Mouse (Mus musculus): ENCODE measurements at regions not wholly inside any gene's neighbourhood (a gene's known extent, or its start where the extent isn't known, plus 50 kb on each side); places are given as distances from the start of the nearest gene placed in this dataset.
A peak's percentile ranks its signal among the peaks of the same experiment; 100 is the strongest.

DNA sequence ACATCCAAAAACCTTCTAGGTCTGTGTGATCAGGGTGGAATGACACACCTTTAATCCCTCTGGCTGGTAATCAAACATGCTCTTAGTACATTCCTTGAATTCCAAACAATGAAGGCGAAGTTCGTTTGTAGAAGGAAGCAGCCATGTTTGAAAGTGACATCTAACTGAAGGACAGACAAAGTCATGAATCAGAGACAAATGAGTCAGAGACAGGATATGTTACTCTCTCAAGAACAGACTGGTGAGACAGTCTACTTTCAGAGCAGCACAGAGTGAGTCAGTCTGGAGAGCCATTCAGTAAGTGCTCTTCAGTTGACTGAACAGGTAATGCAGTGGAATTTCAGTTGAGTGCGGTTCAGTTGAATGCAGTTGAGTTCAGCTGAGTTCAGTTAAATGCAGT lies 150.4 kb downstream of the Cpe start:
- H3K36me3 ChIP-seq, result no peaks in the 10 kb centered on the region
- peaks cover 13% of the 10 kb centered on the region; the same call in 1 of the 2 replicates for H3K27me3 ChIP-seq
- 0 out of 2 replicates have a peak, but pooled peaks cover 5% of the 10 kb centered on the region for H3K4me1 ChIP-seq
- H3K4me2 ChIP-seq (replicated peaks), result no peak overlapping the region
- 83% methylated on average over 3 of the region's 3 CpGs for WGBS
- H3K9ac ChIP-seq, result no peak overlapping the region
- H3K27ac ChIP-seq, result no peak overlapping the region
- ATAC-seq (ENCODE audit: low FRiP score, low read depth), result no peak
- H3K9me3 ChIP-seq, result peaks cover 14% of the 10 kb centered on the region; the same call in 1 of the 2 replicates
- H3K4me3 ChIP-seq, result no peak overlapping the region

GRCm38 (mm10) chr8:64539846-64540472 lies 152.9 kb downstream of the Cpe start:
- Histone ChIP-seq H3K4me2 (replicated peaks) (no peak overlapping the region), H3K9me3 (peaks cover 14% of the 10 kb centered on the region; the same call in 1 of the 2 replicates), H3K27ac (no peak overlapping the region), H3K36me3 (no peaks in the 10 kb centered on the region), H3K4me3 (no peak overlapping the region), H3K27me3 (peaks cover 4% of the 10 kb centered on the region; the same call in 1 of the 2 replicates), H3K9ac (no peak overlapping the region), H3K4me1 (0 out of 2 replicates have a peak, but pooled peaks cover 5% of the 10 kb centered on the region)
- 60% methylated on average over 4 of the region's 4 CpGs for WGBS
- ATAC-seq (ENCODE audit: low FRiP score, low read depth), result peak; percentile 72; the same call in 1 of the 2 replicates

DNA sequence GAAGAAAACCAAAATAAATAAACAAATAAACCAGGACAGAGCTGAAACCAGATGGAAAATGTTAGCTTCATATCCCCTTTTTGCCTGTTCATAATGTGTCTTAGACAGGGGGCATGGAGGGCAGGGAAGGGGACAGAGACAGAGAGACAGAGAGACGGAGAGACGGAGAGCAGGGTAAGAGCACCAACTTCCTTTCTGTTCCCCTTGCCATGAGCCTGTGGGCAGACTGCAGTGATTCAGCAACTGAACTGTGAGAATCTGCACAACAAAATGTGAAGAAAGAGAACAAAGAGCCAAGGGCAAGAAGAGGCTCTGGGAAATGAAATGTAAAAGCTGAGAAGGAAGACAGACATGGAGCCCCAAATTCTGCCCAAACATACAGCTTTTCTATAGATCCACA lies 161.1 kb downstream of the Cpe start:
- Histone ChIP-seq H3K27ac (no peak overlapping the region), H3K27me3 (no peaks in the 10 kb centered on the region), H3K9me3 (no peaks in the 10 kb centered on the region), H3K4me1 (no peaks in the 10 kb centered on the region), H3K4me2 (replicated peaks) (no peak overlapping the region), H3K36me3 (no peaks in the 10 kb centered on the region), H3K9ac (no peak overlapping the region), H3K4me3 (no peak overlapping the region)
- ATAC-seq (ENCODE audit: low FRiP score, low read depth), result no peak
- 75% methylated on average over 2 of the region's 2 CpGs for WGBS

DNA sequence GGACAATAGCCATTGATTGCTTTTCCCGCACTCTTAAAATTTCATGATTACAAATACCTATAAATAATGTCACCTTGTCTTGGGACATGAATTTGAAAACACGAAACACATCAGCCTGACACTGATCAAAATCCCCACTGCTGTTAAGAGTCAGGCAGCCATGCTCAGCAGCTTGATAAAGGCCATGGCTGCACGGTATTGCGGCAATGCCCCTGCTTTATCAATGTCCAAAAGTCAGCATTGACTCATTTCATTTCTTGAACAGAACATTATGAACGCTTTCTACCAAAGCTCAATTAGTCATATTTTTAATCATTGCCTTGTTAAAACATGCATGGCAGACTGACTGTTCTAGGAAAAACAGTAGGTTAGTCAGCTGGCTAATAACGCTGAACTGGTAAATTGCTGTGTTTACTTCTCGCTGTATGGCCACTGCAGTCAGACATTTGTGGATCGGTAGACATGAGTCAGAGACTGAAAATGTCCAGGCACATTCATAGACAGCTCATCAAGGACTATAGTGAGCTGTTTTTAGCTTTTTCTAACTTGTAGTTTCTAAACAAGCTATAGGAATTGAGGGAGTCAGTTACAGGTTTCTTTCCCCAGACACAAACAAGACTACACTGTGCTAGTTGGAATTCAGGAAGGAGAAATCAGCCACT lies 170.3 kb downstream of the Cpe start:
- no peaks in the 10 kb centered on the region for H3K9me3 ChIP-seq
- H3K4me1 ChIP-seq, result peaks cover 17% of the 10 kb centered on the region
- no peaks in the 10 kb centered on the region for H3K27me3 ChIP-seq
- H3K27ac ChIP-seq, result 0 out of 2 replicates have a peak overlapping the region, but pooled peaks have one; percentile 33
- no peak overlapping the region for H3K9ac ChIP-seq
- no peak overlapping the region for H3K4me2 ChIP-seq (replicated peaks)
- no peak for ATAC-seq (ENCODE audit: low FRiP score, low read depth)
- no peaks in the 10 kb centered on the region for H3K36me3 ChIP-seq
- WGBS, result 75% methylated on average over 8 of the region's 8 CpGs
- H3K4me3 ChIP-seq, result no peak overlapping the region

GRCm38 (mm10) chr8:64519650-64520049 lies 173.2 kb downstream of the Cpe start:
- Histone ChIP-seq H3K27ac (no peak overlapping the region), H3K4me1 (peaks cover 22% of the 10 kb centered on the region), H3K4me3 (no peak overlapping the region), H3K4me2 (replicated peaks) (no peak overlapping the region), H3K36me3 (no peaks in the 10 kb centered on the region), H3K9me3 (no peaks in the 10 kb centered on the region), H3K9ac (no peak overlapping the region), H3K27me3 (no peaks in the 10 kb centered on the region)
- no peak for ATAC-seq (ENCODE audit: low FRiP score, low read depth)
- WGBS, result 72% methylated on average over 1 of the region's 1 CpGs

DNA sequence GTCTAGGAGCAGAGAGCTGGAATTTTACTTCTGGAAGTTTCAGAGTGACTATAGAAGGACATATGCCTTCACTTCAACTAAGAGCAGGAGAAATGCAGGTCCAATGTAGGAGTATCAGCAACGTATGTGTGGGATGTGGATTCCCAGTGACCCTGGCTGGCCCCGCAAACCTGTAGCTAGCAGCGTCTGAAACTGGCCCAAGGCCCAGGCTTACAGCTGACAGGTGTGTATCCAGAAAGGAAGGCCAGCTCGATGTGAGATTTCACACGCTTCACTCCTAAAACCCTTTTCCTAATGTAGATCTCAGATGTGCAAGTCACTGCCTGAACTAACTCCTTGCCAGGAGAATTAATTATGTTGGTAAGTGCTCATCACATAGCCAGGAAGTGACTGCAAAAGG lies 176.9 kb downstream of the Cpe start:
- Histone ChIP-seq H3K9ac (no peak overlapping the region), H3K4me2 (replicated peaks) (no peak overlapping the region), H3K9me3 (peaks cover 7% of the 10 kb centered on the region; the same call in 1 of the 2 replicates), H3K4me1 (0 out of 2 replicates have a peak, but pooled peaks cover 5% of the 10 kb centered on the region), H3K27me3 (no peaks in the 10 kb centered on the region), H3K36me3 (no peaks in the 10 kb centered on the region), H3K4me3 (no peak overlapping the region), H3K27ac (no peak overlapping the region)
- 63% methylated on average over 5 of the region's 5 CpGs for WGBS
- ATAC-seq (ENCODE audit: low FRiP score, low read depth), result peak; percentile 57; the same call in 1 of the 2 replicates

DNA sequence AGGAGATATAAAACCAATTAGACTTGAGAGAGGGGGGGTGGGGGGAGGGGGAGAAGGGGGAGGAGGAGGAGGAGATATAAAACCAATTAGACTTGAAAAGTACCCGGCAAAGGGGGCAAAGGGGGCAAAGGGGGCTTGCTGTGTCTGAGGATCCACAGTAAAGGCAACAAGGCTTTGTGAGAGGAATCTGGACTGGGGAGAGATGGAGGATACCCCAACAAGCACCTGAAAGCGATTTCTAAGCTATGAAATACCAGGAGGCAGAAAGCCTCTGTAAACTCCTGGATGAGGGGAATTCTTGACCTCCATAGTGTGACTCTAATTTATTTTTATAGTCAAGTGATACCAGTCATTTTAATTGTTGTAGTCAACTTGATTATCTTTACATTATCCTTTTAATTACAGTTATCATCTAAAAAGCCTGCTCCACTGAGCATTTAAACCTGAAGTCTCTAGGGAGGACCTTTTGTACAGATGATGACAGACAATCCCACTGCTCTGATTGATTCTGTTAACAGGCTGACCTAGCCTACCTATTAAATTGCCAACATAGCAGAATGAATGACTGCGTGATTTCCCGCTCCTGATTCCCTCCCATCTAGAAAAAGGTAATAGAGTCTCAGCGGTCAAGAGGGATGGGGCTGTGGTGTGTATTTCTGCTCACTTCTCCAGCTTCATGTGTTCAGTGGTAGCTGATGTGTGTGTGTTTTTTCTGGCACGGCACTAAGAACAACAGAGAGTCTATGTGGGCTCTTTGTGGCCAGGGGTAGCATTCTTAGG lies 195.4 kb downstream of the Cpe start:
- Histone ChIP-seq H3K9ac (no peak overlapping the region), H3K27ac (no peak overlapping the region), H3K36me3 (no peaks in the 10 kb centered on the region), H3K9me3 (no peaks in the 10 kb centered on the region), H3K4me3 (no peak overlapping the region), H3K4me2 (replicated peaks) (no peak overlapping the region), H3K4me1 (peaks cover 18% of the 10 kb centered on the region), H3K27me3 (no peaks in the 10 kb centered on the region)
- WGBS, result 40% methylated on average over 6 of the region's 6 CpGs
- no peak for ATAC-seq (ENCODE audit: low FRiP score, low read depth)

GRCm38 (mm10) chr8:64496333-64497213 lies 196.3 kb downstream of the Cpe start:
- Histone ChIP-seq H3K27ac (no peak overlapping the region), H3K27me3 (no peaks in the 10 kb centered on the region), H3K4me3 (no peak overlapping the region), H3K4me1 (peaks cover 18% of the 10 kb centered on the region), H3K9ac (no peak overlapping the region), H3K4me2 (replicated peaks) (no peak overlapping the region), H3K9me3 (no peaks in the 10 kb centered on the region), H3K36me3 (no peaks in the 10 kb centered on the region)
- 39% methylated on average over 14 of the region's 14 CpGs for WGBS
- ATAC-seq (ENCODE audit: low FRiP score, low read depth), result no peak

DNA sequence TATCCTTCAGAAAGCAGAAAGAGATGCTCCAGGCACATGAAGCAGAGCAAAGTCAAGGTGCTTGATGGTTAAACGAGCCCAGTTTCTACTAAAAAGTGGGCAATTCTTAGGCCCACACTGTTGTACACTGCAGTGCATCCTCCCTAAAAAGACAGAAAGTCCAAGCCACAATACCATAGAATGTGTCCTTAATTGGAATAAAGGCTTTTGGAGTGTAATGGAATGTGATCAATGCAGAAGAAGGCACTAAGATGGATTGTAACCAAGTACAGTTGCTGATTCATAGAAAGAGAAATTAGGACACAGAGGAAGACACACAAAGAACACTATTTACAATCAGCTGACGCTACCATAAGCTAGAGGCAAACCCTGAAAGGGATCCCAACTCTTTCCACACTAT lies 201.3 kb downstream of the Cpe start:
- Histone ChIP-seq H3K9ac (no peak overlapping the region), H3K4me3 (no peak overlapping the region), H3K4me2 (replicated peaks) (no peak overlapping the region), H3K27ac (no peak overlapping the region), H3K9me3 (no peaks in the 10 kb centered on the region), H3K4me1 (peaks cover 4% of the 10 kb centered on the region), H3K36me3 (no peaks in the 10 kb centered on the region), H3K27me3 (no peaks in the 10 kb centered on the region)
- WGBS, result 87% methylated on average over 2 of the region's 2 CpGs
- ATAC-seq (ENCODE audit: low FRiP score, low read depth), result no peak

DNA sequence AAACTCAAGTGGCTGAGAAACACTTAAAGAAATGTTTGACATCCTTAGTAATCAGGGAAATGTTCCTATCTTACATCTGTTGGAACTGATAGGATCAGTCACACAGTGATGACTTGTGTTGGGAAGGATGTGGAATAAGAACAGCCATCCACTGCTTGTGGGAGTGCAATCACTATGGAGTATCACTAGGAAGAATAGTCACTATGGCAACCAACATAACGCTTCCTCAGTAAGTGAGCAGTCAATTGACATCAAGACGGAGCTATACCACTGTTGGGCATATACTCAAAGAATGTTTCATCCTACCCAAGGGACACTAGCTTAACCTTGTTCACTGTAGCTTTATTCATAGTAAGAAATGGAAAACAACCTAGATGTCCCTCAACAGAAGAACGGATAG lies 204.8 kb downstream of the Cpe start:
- 92% methylated on average over 3 of the region's 3 CpGs for WGBS
- no peak overlapping the region for H3K27ac ChIP-seq
- no peaks in the 10 kb centered on the region for H3K36me3 ChIP-seq
- H3K9ac ChIP-seq, result no peak overlapping the region
- no peaks in the 10 kb centered on the region for H3K4me1 ChIP-seq
- no peaks in the 10 kb centered on the region for H3K27me3 ChIP-seq
- no peaks in the 10 kb centered on the region for H3K9me3 ChIP-seq
- H3K4me2 ChIP-seq (replicated peaks), result no peak overlapping the region
- ATAC-seq (ENCODE audit: low FRiP score, low read depth), result no peak
- H3K4me3 ChIP-seq, result no peak overlapping the region

GRCm38 (mm10) chr8:64473276-64473675 lies 219.6 kb downstream of the Cpe start:
- Histone ChIP-seq H3K4me2 (replicated peaks) (no peak overlapping the region), H3K9ac (no peak overlapping the region), H3K36me3 (no peaks in the 10 kb centered on the region), H3K4me1 (no peaks in the 10 kb centered on the region), H3K27ac (no peak overlapping the region), H3K9me3 (no peaks in the 10 kb centered on the region), H3K4me3 (no peak overlapping the region), H3K27me3 (no peaks in the 10 kb centered on the region)
- ATAC-seq (ENCODE audit: low FRiP score, low read depth), result no peak

Measured in limb, embryonic 13.5 days (tissue).